Mouse (Mus musculus): ENCODE data around the gene Hrnr. TPM values are rescaled to one million over a fixed set of nuclear protein-coding genes. Genes with fewer than 3 reads are reported as not detected.

The Hrnr gene
- total RNA-seq, 2 experiments from 2014 or later = not detected

Other genes starting within 250 kb of the Hrnr start
- not detected for gene Crnn, start 175.0 kb upstream of the Hrnr start, total RNA-seq (2021)
- not detected for gene Flg2, start 122.5 kb upstream of the Hrnr start, total RNA-seq (2021)
- gene Flg, start 46.2 kb upstream of the Hrnr start, total RNA-seq (2021) = not detected
- gene Rptn, start 74.0 kb downstream of the Hrnr start, total RNA-seq (2021) = not detected
- 1 to 10 TPM; 1.8 to 2.1 TPM for gene Tchh, start 122.6 kb downstream of the Hrnr start, total RNA-seq (2021)
- gene Tchhl1, start 149.0 kb downstream of the Hrnr start, total RNA-seq (2021) = not detected
- 1 to 10 TPM; 7.1 to 8.3 TPM for gene S100a11, start 200.7 kb downstream of the Hrnr start, total RNA-seq (2021)
- gene S100a10, start 235.3 kb downstream of the Hrnr start, total RNA-seq (2021) = 10 to 100 TPM; 21.4 to 23.5 TPM

Measured in layer of hippocampus, adult 18-20 months (tissue).